Mouse (Mus musculus): ENCODE data around the gene Prss22.

The Prss22 gene

DNA sequence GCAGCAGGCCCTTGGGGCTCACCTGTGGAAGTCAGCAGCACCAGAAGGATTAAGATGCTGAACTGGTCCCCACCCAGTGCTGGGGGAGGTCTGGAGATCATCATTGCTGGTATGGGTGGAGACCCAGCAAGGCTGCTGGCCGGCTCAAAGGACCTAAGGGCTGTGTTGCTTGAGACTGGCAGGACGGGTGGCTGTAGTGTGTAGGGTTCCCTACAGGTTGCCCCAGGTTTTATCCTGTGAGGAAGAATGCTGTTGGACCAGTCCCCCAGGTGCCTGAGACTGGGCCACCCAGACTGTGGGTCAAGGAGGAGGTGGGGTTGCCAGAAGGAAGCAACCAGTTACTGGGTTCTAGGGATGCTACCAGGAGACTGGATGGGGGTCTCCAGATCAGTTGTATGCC is at the start of gene Prss22:
Gene Prss22, minus strand, starts transcription at position 200 of the 400 bp plus-strand sequence.
- DNase-seq (ENCODE audit: low read depth) = no peak

DNA sequence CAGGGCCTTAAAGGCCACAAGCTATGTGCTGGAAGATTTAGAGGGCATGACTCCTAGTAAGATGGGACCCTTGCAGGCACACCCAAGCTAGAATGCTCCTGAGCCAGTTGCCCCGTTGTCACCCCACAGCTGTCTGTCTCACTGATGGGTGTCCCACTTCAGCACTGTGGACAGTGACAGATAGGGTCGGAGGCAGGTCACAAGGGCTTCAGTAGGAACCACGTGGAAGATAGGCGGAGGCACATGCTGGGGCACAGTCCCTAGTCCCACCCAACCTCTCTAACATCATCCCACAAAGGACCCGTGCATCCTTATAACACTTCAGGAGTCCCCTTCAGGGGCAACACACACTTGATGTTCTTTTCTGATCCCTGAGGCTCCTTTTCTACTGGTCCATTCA is 48.1 kb upstream of the Prss22 start:
- no peak for DNase-seq (ENCODE audit: low read depth)

DNA sequence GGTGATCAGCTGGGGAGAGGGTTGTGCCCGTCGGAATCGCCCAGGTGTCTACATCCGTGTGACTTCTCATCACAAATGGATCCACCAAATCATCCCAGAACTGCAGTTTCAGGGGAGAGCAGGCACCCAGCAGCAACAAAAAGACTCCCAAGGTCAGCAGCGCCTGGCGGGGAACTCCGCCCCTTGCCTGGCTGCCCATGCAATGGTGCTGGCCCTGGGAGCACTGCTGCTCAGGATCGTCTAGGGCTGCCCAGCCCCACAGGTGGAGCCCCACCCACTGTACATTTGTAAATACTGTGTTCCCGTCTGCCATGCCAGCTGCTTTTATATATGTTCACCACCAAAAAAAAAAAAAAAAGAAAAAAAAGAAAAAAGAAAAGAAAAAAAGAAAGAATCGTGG is 47.7 kb upstream of the Prss22 start:
- no peak for DNase-seq (ENCODE audit: low read depth)

DNA sequence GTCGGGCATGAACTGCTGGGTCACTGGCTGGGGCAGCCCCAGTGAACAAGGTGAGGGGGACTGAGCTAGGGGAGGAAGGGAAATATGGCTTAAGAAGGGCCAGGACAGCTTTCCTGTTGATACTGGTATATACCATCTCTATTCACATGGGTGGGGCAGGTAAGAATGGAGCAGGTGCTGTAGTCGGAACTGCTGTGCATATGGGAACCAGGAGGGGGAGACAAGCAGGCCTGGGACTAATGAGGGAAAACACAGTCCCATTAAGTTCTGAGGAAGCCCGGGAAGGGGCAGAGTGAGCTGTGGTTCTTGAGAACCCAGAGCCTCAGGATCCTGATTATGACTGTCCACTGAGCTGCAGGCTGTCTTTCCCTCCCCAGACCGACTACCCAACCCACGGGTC is 46.6 kb upstream of the Prss22 start:
- DNase-seq (ENCODE audit: low read depth) = no peak

DNA sequence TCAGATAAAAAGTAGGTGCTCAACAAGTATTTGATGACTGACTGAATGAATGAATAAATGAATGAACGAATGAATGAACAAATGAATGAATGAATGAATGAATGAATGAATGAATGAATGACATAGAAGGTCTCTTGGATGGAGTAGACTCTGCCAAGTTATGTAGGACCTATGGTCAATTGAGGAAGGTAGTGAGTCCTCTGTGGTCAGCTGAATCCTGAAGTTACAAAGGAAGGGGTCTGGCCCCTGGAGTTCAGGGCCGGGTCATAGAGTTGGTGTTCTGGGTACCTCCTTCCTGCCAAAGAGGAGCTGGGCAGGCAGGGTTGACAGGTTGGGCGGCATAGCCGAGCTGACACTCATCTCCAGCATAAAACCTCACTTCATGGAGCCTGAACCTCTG is 39.9 kb upstream of the Prss22 start, which contains the start of gene Prss27:
Gene Prss27, plus strand, starts transcription at position 301 of the 400 bp plus-strand sequence.
- no peak for DNase-seq (ENCODE audit: low read depth)

DNA sequence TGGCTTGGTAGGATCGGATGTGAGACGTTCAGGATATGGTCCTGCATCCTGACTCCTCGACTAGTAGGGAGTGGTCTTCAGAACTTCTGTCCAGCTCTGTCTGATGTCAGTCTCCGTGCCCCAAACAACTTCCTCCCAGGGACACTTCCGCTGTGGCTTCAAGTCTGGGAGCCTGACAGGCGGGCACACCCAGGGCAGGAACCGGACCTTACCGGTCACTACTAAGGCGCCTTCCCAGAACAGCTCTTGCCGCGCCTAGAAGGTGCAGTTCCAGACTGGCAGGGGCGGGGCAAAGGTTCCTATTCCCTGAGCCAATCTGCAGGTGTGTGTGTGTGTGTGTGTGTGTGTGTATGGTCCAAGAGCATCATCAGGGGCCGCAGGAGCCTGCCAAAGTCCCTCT is 39.5 kb upstream of the Prss22 start:
- no peak for DNase-seq (ENCODE audit: low read depth)

DNA sequence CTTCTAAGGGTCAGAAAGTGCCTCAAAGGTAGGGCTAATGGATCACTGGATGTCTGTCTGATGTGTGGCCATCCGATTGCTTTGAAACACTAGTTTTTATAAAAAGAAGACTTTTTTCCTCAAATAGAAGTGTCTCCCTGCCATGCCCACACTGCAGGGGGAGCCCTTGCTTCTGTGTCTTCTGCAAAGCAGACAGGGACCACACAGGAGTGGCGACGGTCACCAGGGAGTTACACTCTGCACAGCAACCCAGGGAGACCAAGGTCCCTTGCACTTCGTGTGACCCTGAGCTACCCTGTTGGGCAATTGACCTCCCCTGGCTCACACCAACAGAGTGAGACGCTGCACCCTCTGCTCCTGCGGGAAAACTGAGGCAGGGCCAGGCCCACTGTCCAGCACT is 39.1 kb upstream of the Prss22 start:
- DNase-seq (ENCODE audit: low read depth) = no peak

DNA sequence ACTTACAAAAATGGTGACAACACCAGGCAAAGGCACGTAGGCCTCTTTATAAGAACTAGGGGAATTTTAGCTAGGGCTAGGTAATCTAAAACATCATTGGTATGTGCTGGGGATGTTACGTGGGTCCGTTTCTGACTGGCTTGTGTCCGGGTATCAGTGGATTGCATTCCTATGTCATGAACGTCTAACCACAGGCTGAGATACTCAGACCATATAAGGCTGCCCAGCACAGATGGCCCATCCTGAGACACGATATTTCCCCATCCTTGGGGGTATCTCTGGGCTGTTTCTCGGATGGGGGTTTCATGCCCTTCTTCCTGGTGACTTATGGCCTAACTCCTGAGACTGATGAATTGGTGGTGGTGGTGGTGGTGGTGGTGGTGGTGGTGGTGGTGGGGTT is 37.2 kb upstream of the Prss22 start:
- DNase-seq (ENCODE audit: low read depth) = peak; percentile 90

DNA sequence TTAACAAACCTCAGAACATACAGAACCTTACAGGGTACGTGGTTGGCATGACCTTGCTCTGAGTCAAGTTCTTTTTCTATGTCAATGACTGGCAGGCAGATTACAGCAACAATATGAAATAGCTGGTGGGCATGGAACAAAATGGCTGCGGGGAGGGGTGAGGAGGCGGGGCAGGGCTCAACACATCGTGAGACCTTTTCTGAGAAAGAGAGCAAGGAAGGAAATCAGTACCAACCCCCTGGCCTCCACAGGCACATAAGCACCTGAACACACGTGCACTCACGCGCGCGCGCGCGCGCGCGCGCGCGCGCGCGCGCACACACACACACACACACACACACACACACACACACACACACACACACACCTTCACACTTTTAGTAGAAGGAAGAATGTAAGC is 32.7 kb upstream of the Prss22 start:
- no peak for DNase-seq (ENCODE audit: low read depth)

DNA sequence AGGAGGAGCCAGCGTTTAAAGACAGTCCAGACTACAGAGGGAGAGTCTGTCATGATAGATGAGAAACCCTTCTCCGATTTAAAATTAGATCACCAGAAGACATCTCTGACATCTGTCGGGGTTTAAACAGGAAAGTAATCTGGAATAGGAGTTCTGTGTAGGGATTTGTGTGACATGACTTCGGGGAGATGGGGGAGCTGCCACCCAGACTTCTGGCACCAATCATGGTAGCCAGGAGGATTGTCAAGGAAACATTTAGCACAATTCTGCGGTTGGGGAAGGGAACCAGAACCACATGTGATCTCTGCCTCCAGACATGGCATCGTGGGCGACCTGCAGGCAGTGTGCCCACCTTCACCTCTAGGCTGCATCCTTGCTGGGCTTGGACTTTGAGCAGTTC is 31.6 kb upstream of the Prss22 start:
- DNase-seq (ENCODE audit: low read depth) = no peak

DNA sequence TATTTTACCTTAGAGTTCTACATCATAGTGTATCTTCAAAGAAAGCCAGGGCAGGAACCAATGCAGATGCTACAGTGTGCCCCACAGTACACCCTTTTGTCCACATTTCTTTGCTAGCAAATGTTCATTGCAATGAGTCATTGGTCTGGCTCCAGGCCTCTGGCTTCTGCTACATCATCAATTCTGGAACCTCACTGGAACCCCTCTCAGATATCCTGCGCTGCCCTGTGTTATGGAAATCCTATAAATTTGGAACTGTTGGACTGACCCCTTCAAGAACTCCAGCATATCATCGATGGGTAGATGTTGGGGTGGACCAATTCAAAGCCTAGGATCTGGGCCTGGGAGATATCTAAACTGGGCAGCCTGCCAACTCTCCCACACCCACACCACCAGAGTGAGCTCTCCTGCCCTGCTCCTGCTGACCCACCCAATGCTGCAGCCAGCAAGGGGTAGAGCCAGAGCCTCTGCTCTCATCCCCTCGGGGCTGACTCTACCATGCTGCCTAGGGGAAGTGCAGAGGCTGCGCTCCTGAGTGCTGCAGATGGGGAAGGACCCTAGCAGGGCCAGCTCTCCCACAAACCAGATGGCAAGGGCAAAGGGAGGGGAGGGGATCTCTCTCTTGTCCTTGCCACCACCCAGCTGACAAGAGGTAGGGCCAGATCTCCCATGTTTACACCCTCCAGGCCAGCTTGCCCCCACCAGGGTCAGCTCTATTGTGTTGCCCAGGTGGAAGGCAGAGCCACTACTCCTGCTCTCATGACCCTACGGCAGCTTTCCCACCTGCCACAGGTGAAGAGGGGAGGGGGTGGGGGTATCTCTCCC is 23.7 kb upstream of the Prss22 start:
- peak; percentile 92 for DNase-seq (ENCODE audit: low read depth)

DNA sequence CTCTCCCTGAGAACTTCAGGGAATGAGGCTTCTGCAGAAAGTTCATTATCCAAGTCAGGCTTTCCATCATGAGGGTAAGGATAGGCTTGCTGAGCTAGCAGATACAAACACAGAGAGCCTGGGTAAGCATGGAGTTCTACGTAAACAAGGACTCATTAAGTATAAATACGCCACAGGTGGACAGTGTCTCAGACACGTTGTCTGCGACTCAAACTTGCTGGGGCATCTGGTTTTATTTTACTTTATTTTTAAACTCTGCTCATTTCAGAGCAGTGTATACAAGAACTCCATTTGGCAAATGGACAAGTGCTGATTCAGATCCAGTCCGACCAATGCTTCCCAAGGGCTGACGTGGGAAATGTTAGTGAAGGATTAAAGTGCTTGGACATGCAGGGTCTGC is 22.8 kb upstream of the Prss22 start:
- DNase-seq (ENCODE audit: low read depth) = peak; percentile 98

DNA sequence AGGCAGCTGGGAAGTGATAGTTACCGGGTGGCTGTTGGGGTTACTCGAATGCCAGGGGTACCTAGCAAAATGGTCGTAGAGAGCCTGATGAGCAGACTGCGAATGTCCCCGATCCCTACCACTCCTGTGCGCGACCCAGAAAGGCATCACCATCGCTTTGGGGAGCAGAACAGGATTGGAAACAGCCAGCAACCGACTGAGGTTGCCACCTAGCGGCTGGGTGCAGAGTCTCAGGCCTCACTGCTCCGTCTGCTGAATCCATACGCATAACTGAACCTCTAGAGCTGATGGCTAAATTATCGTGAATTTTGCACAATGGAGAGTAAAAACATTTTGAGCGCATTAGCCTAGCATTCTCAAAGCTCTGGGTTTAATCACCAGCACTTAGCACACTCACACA is 17.8 kb upstream of the Prss22 start:
- no peak for DNase-seq (ENCODE audit: low read depth)

DNA sequence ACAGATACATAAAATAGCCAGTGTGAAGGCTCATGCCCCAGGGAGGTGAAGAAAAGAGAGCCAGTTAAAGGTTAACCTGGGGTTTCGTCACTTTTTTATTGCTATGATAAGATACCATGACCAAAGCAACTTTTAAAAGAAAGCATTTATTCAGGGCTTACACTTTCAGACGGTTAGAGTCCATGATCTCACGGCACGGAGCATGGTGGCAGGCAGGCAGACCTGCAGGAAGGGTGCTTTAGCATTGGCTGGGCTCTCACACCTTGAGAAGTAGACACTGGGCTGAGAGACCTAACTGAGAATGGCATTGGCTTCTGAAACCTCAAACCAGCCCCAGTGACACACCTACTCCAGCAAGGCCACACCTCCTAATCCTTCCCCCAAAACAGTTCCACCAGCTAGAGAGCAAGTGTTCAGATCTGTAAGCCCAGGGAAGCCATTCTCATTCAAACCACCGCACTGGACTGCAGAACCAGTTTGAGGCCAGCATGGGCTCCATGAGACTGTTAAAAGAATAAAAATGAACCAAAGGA is 16.6 kb upstream of the Prss22 start:
- no peak for DNase-seq (ENCODE audit: low read depth)

DNA sequence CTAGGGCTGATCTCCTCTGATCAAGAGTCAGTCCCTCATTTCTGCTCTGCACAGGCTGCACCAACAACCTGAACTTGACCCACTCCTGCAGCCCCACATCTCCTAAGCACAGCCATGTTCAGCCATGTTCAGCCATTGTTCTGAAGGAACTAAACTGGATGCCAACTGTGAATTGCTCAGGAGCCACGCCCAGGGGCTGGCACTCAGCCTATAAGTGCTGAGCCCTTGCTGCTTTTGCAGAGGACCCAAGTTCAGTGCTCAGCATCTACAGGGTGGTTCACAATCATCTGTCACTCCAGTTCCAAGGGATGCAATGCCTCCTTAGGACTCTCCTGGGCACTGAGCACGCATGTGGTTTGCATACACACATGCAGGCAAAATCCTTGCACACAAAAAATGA is 15.0 kb upstream of the Prss22 start:
- peak; percentile 80 for DNase-seq (ENCODE audit: low read depth)

DNA sequence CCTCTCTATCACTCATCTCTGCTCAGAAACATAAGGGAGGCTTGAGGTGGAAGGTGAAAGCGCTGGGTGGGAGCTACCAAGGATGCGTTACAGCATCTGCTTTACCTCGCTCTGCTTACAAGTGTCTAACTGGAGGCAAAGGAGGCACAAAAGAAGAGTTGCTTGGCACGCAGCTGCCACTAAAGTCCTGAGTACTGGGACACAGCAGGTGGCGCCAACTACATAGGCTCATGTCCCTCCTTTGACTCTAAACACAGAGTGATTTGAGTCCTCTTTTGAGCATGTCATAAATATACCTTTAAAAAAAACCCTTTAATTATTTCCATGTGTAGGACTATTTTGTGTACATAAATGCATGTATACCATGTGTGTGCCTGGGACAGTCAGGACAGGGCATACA is 11.7 kb upstream of the Prss22 start:
- peak; percentile 49 for DNase-seq (ENCODE audit: low read depth)

DNA sequence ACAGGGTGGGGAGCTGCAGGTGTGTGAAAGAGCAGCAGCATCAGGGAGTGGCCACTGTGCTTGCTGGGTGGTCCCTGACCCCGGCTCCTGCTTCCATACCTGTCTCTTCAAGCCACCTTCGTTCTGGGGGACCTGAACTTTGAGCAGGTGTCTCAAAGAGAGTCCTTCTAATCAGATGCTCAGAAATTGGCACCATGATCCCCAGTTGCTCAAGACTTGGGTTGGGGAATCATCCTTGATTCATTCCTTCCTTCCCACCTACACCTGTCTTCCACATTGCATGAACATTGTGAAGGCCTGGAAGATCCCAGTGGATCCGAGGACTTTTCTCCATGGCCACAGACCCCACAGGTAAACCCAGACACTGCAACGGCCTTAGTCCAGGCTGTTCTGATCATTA is 10.2 kb upstream of the Prss22 start:
- no peak for DNase-seq (ENCODE audit: low read depth)

DNA sequence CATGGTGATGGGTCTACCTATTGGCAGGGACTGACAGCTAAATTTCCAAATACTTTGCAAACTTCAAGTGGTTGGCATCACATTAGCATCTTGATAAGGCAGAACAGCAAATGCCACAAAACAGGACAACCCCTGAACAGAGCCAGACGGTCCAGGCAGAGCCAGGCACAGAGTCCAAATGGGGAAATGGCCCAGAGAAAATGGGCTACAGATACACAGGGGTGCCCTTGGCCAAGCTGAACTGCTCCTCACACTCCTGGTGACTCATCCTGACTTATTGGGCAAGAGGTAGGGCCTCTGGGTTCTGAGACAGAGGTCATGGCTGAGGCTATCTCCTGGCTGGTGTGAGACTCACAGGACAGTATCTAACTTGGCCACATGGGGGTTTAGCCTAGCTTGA is 9.5 kb upstream of the Prss22 start:
- peak; percentile 62 for DNase-seq (ENCODE audit: low read depth)

DNA sequence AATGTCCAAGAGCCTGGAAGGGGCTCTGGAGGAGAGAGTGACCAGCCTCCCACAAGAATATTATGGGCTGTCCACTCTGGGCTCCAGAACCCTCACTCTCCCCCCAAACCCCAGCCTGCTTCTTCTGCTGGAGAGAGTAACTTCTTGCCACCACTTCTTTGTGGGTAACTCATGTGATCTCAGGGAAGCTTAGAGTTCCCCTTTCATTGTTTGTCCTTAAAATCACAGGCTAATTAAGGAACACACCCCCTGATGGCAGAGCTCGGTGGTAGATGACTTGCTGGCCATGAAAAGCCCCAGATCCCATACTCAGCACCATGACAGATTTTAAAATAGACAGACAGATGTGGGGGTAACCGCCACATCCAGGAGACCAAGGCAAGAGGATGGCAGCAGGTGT is 9.0 kb upstream of the Prss22 start:
- no peak for DNase-seq (ENCODE audit: low read depth)

DNA sequence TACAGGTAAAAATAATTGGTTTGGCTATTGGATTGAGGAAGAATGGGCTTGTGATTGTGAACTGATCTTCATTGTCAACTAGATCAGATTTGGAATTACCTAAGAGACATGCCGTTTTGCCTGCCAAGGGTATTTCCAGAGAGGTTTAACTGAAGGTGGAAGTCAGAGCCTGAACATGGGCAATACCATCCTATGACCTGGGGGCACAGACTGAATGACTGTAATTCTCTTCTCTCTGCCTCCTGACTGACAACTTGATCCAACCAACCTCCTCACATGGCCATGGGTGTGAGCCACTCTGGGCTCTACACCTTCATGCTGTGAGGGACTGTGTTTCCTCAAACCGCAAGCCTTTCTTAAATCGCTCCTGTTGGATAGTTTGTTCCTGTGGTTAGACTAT is 7.1 kb upstream of the Prss22 start:
- no peak for DNase-seq (ENCODE audit: low read depth)

DNA sequence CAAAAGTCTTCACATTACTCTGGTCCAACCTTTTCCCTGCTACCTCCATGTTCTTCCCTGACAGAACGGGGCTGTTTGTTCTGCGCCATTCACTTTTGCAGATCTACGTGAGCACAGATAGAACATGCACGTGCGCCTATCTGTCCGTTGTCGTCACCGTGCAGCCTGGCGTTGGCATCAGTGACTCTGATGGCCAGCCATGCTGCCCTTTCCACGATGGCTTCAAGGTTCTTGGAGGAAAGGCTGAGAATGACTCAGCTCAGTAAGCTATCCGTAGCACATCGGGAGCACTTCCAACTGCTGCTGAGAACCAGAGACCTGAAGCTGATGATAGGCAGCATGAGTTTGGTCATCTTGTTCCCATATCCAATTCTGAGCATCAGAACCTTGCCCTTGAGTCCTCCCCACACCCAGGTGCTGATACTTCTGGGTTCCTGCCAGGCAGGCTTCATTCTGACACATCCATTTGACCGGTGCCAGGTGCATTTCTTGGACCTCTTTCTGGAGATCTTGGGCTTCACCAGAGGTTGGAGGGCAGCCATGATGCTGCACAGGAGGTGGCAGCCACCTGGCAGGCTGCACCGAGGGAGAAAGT is 6.3 kb upstream of the Prss22 start:
- DNase-seq (ENCODE audit: low read depth) = no peak

DNA sequence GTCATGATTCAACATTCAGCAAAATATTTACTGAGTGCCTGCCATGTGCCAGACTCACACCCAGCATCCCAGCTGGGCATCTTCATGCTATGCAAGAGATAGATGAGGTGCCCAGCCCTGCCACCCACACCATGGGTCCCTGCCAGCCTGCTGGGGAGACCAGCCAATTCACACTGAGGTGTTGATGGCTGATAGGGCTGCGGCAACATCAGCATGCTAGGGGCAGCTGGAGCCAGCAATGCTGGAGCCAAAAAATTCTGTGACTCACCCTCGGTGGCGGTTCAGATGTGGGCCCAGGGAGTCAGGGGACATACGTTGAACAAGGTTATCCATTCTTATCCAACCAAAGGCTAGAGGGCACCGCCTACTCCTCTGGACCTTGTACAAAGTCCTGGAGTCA is 2.5 kb upstream of the Prss22 start:
- DNase-seq (ENCODE audit: low read depth) = peak; percentile 94

DNA sequence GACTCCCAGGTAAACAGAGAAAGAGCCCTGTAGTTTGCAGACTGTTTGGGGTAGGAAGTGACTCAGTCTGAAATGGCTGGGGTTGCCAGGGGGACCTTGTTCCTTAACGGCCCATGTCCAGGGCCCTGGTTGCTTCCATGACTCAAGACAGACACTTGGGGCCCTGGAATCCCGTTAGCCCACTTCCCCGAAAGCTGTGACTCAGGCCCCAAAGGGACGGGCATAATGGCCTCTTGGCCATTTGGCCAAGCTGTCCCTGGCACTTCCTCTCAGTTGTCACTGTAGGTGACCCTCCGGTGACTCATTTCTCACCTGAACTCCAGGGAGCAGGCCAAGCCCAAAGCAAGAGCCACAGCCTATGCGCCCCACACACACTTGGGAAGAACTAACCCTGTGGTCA is 483 bp upstream of the Prss22 start:
- peak; percentile 56 for DNase-seq (ENCODE audit: low read depth)

DNA sequence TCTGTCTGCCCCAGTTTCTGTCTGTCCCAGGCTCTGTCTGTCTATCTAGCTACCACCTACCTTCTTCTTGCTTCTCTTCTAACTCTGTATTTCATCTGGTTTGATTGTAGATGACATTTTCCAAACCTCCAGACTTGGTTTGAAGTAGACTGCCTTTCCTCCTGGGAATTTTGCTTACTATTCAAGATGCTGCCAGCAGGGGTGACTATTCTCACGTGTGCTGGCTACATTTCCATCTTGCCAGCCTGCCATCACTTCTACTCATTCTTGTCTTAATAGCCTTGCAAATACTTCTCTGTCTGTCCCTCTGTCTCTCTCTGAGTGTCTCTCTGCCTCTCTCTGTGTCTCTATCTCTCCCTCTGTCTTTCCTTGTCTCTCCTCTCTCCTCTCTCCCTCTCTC is 2.5 kb downstream of the Prss22 start:
- DNase-seq (ENCODE audit: low read depth) = peak; percentile 37

Measured in NIH3T3 (cell line).